Mouse (Mus musculus) lung, postnatal 0 days (tissue): ENCODE data around the gene Glb1l2. TPM values are rescaled to one million over a fixed set of nuclear protein-coding genes. Genes with fewer than 3 reads are reported as not detected.

ENCODE experiments used
- ATAC-seq: fragments of 200-750 bp; cut with Nextera tagmentation; 2 replicates; pipeline ENCODE4 v1.8.0; 2017; ENCODE audit warnings: moderate library complexity
- DNase-seq: peaks from one replicate; pipeline ENCODE4 v3.0.0-alpha.2; 2016; ENCODE audit warnings: low spot score
- H3K27ac ChIP-seq: fragments of 300-500 bp; sonication (generic); 2 replicates; pipeline ENCODE4 v1.5.1; 2014; ENCODE audit warnings: antibody characterized with exemption, mild to moderate bottlenecking, low read length, mixed read lengths
- H3K27me3 ChIP-seq: fragments of 300-500 bp; sonication (generic); replicated peaks from 2 replicates; pipeline ENCODE4 v1.6.1; 2014; ENCODE audit warnings: low read length, mixed read lengths; ENCODE audit not compliant: insufficient read depth
- H3K36me3 ChIP-seq: fragments of 300-500 bp; sonication (generic); 2 replicates; pipeline ENCODE4 v1.6.1; 2014; ENCODE audit warnings: low read length, mixed read lengths; ENCODE audit not compliant: insufficient read depth
- H3K4me1 ChIP-seq: fragments of 300-500 bp; sonication (generic); 2 replicates; pipeline ENCODE4 v1.6.1; 2014; ENCODE audit warnings: antibody characterized with exemption, low read depth, low read length, mixed read lengths; ENCODE audit not compliant: insufficient read depth
- H3K4me2 ChIP-seq: fragments of 300-500 bp; sonication (generic); replicated peaks from 2 replicates; pipeline ENCODE4 v1.6.1; 2014; ENCODE audit warnings: low read depth, mild to moderate bottlenecking, low read length, moderate library complexity, mixed read lengths
- H3K4me3 ChIP-seq: fragments of 300-500 bp; sonication (generic); 2 replicates; pipeline ENCODE4 v1.5.1; 2014; ENCODE audit warnings: low read depth, low read length
- H3K9ac ChIP-seq: fragments of 300-500 bp; sonication (generic); replicated peaks from 2 replicates; pipeline ENCODE4 v1.6.1; 2014; ENCODE audit warnings: low read depth, mild to moderate bottlenecking
- H3K9me3 ChIP-seq: fragments of 300-500 bp; sonication (generic); 2 replicates; pipeline ENCODE4 v1.6.1; 2016; ENCODE audit warnings: low read length, mixed read lengths
- CTCF ChIP-seq: IDR thresholded peaks from 2 replicates; pipeline ENCODE4 v1.5.1; 2016; ENCODE audit warnings: antibody characterized with exemption, mild to moderate bottlenecking
- EP300 ChIP-seq: IDR thresholded peaks from 2 replicates; pipeline ENCODE4 v1.6.1; 2016; ENCODE audit warnings: antibody characterized with exemption, mild to moderate bottlenecking, control low read depth
- WGBS: fragments of 180-500 bp; shearing (Covaris S2); extraction: QIAGEN DNeasy Blood & Tissue Kit; methylation state at CpG from one replicate; pipeline ENCODE4 v1.1.7; 2014; 5-methylcytosine and 5-hydroxymethylcytosine counted together
- polyA plus RNA-seq: library from polyadenylated mRNA; unstranded; fragments of >200 nt; fragmentation: Nextera tagmentation; extraction: Ambion mirVana; gene quantifications from 2 replicates; pipeline ENCODE4 v1.2.1, GENCODE M21; 2015

Gene Glb1l2
- 6.8 and 7.7 TPM in 2 replicates for polyA plus RNA-seq

DNA sequence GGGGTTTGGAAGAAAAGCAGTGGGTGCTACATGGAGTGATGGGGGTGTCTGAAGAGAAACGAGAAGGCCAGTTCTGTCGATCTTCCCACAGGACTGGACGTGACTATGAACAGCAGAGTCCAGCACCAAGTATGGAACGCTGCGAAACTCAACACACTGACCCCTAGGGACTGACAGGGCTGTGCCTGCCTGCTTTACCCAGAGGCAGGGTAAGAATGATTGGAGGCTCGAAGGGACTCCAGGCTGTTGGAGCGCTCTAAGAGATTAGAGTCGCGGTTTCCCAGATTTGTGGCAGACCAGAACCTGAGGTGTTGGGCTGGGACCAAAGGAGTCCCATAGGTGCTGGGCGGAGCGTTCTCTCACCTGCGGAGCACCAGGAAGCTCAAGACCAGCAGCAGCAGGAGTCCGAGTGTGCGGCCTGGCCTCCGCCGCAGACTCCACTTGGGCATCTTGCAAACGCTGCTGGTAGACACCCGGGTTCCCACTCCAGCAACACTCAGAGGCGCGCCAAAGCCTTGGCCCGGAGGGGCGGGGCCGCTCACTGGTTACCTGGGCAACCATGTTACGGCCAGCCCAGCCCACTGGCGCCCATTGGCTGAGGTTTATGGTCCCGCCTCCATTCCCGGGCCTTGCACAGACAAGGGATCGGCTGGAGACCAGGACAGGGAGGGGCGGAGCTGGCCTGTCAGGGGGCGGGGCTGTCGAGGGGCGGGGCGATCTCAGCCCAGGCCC, at the start of gene Glb1l2:
TSS of gene Glb1l2 (minus strand) at position 534 of the 732 bp plus-strand sequence.
- DNase-seq (peak; percentile 97), ATAC-seq (peak; percentile 100)
- 2% methylated on average over 30 of the region's 33 CpGs for WGBS
- Histone ChIP-seq H3K4me2 (peak within 1 kb of the TSS; percentile 68), H3K4me1 (no peaks in the 10 kb centered on the region), H3K9me3 (no peaks in the 10 kb centered on the region), H3K9ac (no peak within 1 kb of the TSS), H3K4me3 (peak within 1 kb of the TSS; percentile 36), H3K36me3 (no peaks in the 10 kb centered on the region), H3K27ac (no peak within 1 kb of the TSS), H3K27me3 (no peaks in the 10 kb centered on the region)
- TF ChIP-seq CTCF (peak; percentile 56), EP300 (no peak)

DNA sequence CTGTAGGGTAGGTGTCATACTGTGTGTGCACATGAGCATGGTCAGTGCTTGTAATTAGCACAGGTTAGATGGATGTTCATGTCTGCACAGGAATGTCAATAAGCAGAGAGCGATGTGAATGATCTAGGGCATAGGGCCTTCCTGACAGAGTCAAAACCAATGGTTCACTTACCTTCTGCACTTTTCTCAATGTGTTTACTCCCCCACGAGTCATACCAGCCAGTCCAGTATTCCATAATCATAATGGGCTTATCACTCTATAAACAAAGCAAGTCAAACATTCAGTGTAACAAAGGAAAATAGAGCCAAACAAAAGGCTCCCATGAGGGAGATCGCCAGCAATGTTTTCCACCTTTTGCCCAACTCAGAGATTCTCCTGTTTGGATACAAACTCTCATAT, 24.8 kb upstream of the Glb1l2 start:
- 38% methylated on average over 3 of the region's 3 CpGs for WGBS
- no peak overlapping the region for H3K4me2 ChIP-seq
- ATAC-seq: no peak; the same call in 1 of the 2 replicates
- H3K9ac ChIP-seq: no peak overlapping the region
- no peak overlapping the region for H3K4me3 ChIP-seq
- TF ChIP-seq EP300 (no peak), CTCF (no peak)
- H3K27ac ChIP-seq: no peak overlapping the region
- no peaks in the 10 kb centered on the region for H3K9me3 ChIP-seq
- no peaks in the 10 kb centered on the region for H3K27me3 ChIP-seq
- H3K36me3 ChIP-seq: no peaks in the 10 kb centered on the region
- no peaks in the 10 kb centered on the region for H3K4me1 ChIP-seq
- DNase-seq: no peak

- peak; percentile 62 for ATAC-seq
Measured at GRCm38 (mm10) chr9:26819942-26820341, 13.7 kb upstream of the Glb1l2 start.

GRCm38 (mm10) chr9:26808735-26809134, 2.5 kb upstream of the Glb1l2 start:
- H3K4me2 ChIP-seq: no peak overlapping the region
- no peak for TF ChIP-seq EP300
- no peak for TF ChIP-seq CTCF
- H3K27ac ChIP-seq: no peak overlapping the region
- no peaks in the 10 kb centered on the region for H3K36me3 ChIP-seq
- no peak for DNase-seq
- H3K4me3 ChIP-seq: no peak overlapping the region
- no peak for ATAC-seq
- H3K9ac ChIP-seq: no peak overlapping the region
- H3K27me3 ChIP-seq: no peaks in the 10 kb centered on the region
- no peaks in the 10 kb centered on the region for H3K4me1 ChIP-seq
- H3K9me3 ChIP-seq: no peaks in the 10 kb centered on the region
- WGBS: 60% methylated on average over 2 of the region's 2 CpGs

More at GRCm38 (mm10) chr9:26819942-26820341, 13.7 kb upstream of the Glb1l2 start:
- Histone ChIP-seq H3K9ac (no peak overlapping the region), H3K4me2 (no peak overlapping the region), H3K4me1 (no peaks in the 10 kb centered on the region), H3K36me3 (no peaks in the 10 kb centered on the region), H3K9me3 (no peaks in the 10 kb centered on the region), H3K27ac (no peak overlapping the region), H3K27me3 (no peaks in the 10 kb centered on the region), H3K4me3 (no peak overlapping the region)
- DNase-seq: peak; percentile 62
- TF ChIP-seq EP300: no peak
- no peak for TF ChIP-seq CTCF
- 43% methylated on average over 1 of the region's 1 CpGs for WGBS

GRCm38 (mm10) chr9:26804321-26804720, 1.9 kb downstream of the Glb1l2 start:
- Histone ChIP-seq H3K27ac (no peak overlapping the region), H3K27me3 (no peaks in the 10 kb centered on the region), H3K4me1 (no peaks in the 10 kb centered on the region), H3K36me3 (no peaks in the 10 kb centered on the region), H3K4me2 (no peak overlapping the region), H3K9me3 (no peaks in the 10 kb centered on the region), H3K9ac (no peak overlapping the region), H3K4me3 (no peak overlapping the region)
- ATAC-seq: no peak
- no peak for DNase-seq
- no peak for TF ChIP-seq EP300
- no peak for TF ChIP-seq CTCF

- H3K27ac ChIP-seq: no peak overlapping the region
- H3K9ac ChIP-seq: no peak overlapping the region
Measured at GRCm38 (mm10) chr9:26800357-26800756, 5.9 kb downstream of the Glb1l2 start.

More at GRCm38 (mm10) chr9:26800357-26800756, 5.9 kb downstream of the Glb1l2 start:
- H3K4me2 ChIP-seq: no peak overlapping the region
- ATAC-seq (no peak), DNase-seq (no peak)
- H3K36me3 ChIP-seq: no peaks in the 10 kb centered on the region
- 96% methylated on average over 2 of the region's 2 CpGs for WGBS
- H3K4me3 ChIP-seq: no peak overlapping the region
- no peak for TF ChIP-seq CTCF
- TF ChIP-seq EP300: no peak
- H3K9me3 ChIP-seq: no peaks in the 10 kb centered on the region
- H3K27me3 ChIP-seq: no peaks in the 10 kb centered on the region
- no peaks in the 10 kb centered on the region for H3K4me1 ChIP-seq
